Mouse (Mus musculus) C2C12 (cell line): ENCODE results near the gene Klf2.

Experiments used
- CEBPB ChIP-seq: IDR thresholded peaks from one replicate; pipeline ENCODE4 v1.6.1; 2011; ENCODE audit warnings: low read depth, mild to moderate bottlenecking, control low read depth, moderate library complexity
- CTCF ChIP-seq: IDR thresholded peaks from one replicate; pipeline ENCODE4 v1.5.1; 2011; ENCODE audit not compliant: control insufficient read depth, insufficient read depth, insufficient read length

DNA sequence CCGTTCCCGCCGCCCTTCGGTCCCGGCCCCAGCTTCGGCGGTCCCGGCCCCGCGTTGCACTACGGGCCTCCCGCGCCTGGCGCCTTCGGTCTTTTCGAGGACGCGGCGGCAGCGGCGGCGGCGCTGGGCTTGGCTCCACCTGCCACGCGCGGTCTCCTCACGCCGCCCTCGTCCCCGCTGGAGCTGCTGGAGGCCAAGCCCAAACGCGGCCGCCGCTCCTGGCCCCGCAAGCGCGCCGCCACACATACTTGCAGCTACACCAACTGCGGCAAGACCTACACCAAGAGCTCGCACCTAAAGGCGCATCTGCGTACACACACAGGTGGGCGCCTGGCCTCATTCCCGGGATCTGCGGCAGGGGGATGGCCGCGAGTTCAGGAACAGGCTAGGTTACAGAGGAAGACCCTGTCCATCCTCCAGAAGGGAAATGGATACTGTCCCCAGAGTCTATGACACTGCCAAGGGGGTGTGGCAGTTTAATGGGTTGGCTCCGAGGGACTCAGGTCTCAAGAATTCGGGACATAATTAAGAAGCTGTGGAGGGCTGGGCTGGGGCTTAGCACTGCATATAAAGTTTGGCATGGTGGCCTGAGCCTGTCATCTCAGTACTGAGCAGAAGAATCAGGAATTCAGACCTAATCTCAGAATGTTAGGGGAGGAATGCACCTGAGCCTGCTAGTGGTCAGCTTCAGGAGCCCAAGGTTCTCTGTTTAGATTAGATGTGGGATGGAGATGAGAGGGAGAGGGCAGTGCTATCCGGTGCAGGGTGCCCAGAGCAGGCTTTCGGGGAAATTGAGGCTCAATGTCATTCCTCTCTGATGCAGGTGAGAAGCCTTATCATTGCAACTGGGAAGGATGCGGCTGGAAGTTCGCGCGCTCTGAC, 1.3 kb downstream of the Klf2 start:
- TF ChIP-seq CTCF (no peak), CEBPB (no peak)
